Mouse (Mus musculus): Measurements from ENCODE around the gene Xylt1.

Gene Xylt1

GRCm38 (mm10) chr7:117380418-117381187 is at the start of gene Xylt1:
Xylt1 (plus strand) TSS chr7:117380979.
- DNase-seq (ENCODE audit: low spot score in 2 of 2): peak; percentile 55 to 73

- no peak for DNase-seq (ENCODE audit: low spot score in 2 of 2)
Measured at GRCm38 (mm10) chr7:117333936-117334335, 46.8 kb upstream of the Xylt1 start.

- no peak for DNase-seq (ENCODE audit: low spot score in 2 of 2)
Measured at GRCm38 (mm10) chr7:117356316-117356715, 24.5 kb upstream of the Xylt1 start.

- no peak for DNase-seq (ENCODE audit: low spot score in 2 of 2)
Measured at GRCm38 (mm10) chr7:117357425-117358194, 23.2 kb upstream of the Xylt1 start.

- no peak for DNase-seq (ENCODE audit: low spot score in 2 of 2)
Measured at GRCm38 (mm10) chr7:117361281-117361680, 19.5 kb upstream of the Xylt1 start.

- DNase-seq (ENCODE audit: low spot score in 2 of 2): no peak
Measured at GRCm38 (mm10) chr7:117362493-117362892, 18.3 kb upstream of the Xylt1 start.

- no peak for DNase-seq (ENCODE audit: low spot score in 2 of 2)
Measured at GRCm38 (mm10) chr7:117368647-117369289, 12.0 kb upstream of the Xylt1 start.

GRCm38 (mm10) chr7:117369290-117369941 is 11.4 kb upstream of the Xylt1 start:
- no peak for DNase-seq (ENCODE audit: low spot score in 2 of 2)

GRCm38 (mm10) chr7:117375886-117376309 is 4.9 kb upstream of the Xylt1 start:
- DNase-seq (ENCODE audit: low spot score in 2 of 2): peak in 1 of 2 experiments; percentile 65

GRCm38 (mm10) chr7:117377138-117377537 is 3.6 kb upstream of the Xylt1 start:
- no peak for DNase-seq (ENCODE audit: low spot score in 2 of 2)

- no peak for DNase-seq (ENCODE audit: low spot score in 2 of 2)
Measured at GRCm38 (mm10) chr7:117380036-117380417, 752 bp upstream of the Xylt1 start.

GRCm38 (mm10) chr7:117381188-117381981 is 606 bp downstream of the Xylt1 start:
- DNase-seq (ENCODE audit: low spot score in 2 of 2): peak in 1 of 2 experiments; percentile 40

GRCm38 (mm10) chr7:117382006-117382405 is 1.2 kb downstream of the Xylt1 start:
- no peak for DNase-seq (ENCODE audit: low spot score in 2 of 2)

- peak in 1 of 2 experiments; percentile 67 for DNase-seq (ENCODE audit: low spot score in 2 of 2)
Measured at GRCm38 (mm10) chr7:117383147-117383940, 2.6 kb downstream of the Xylt1 start.

- DNase-seq (ENCODE audit: low spot score in 2 of 2): no peak
Measured at GRCm38 (mm10) chr7:117386376-117386775, 5.6 kb downstream of the Xylt1 start.

GRCm38 (mm10) chr7:117388284-117388988 is 7.7 kb downstream of the Xylt1 start:
- no peak for DNase-seq (ENCODE audit: low spot score in 2 of 2)

GRCm38 (mm10) chr7:117389048-117389447 is 8.3 kb downstream of the Xylt1 start:
- DNase-seq (ENCODE audit: low spot score in 2 of 2): no peak

- no peak for DNase-seq (ENCODE audit: low spot score in 2 of 2)
Measured at GRCm38 (mm10) chr7:117392863-117393569, 12.2 kb downstream of the Xylt1 start.

- DNase-seq (ENCODE audit: low spot score in 2 of 2): no peak
Measured at GRCm38 (mm10) chr7:117393976-117394375, 13.2 kb downstream of the Xylt1 start.

Measured in cerebellum, postnatal 4 days (tissue).